ENCODE assay signal across 8 mouse cellular contexts in the genomic region with DNA sequence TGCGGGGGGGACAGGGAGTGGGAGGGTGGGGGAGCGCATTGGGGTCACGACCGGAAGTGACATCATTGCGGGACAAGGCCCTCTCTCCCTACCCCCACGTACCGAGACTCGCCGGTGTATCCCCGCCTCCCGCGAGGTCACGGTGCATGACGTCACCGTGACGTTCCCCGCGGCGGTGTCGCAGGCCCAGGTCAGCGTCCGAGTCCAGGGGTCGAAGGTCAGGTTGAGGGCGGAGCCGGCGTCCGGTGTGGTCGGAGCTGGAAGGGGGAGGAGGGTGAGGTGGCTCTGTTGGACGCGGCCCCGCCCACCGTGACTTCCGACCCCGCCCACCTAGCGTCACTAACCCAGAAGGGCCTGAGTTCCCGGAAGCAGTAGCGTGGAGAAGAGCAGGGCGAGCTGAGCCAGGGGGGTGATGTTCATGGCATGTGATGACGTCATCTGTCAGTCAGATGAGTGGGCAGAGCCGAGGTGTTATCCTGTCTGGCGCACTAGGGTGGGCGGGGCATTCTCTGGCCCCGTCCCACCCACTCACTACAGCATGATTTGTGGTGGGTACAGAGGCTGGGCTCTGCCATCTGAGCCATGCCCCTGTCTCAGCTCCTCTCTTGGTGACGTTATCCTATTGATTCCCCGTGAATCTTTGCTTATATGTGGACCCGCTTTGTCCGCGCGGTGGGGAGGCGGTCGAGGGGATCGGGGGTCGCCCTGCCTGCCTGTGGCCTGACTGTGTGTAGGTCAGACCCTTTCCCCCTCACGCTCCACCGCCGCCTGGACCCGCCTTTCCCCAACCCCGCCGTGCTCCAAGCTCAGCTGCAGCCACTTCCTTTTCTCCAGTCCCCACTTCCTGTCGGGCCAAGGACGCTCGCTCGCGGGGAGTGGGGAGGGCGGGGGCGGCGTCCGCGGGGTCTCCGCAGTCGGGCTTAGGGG. TPM values are rescaled to one million over a fixed set of nuclear protein-coding genes. Genes with fewer than 3 reads are reported as not detected.
A peak's percentile ranks its signal among the peaks of the same experiment; 100 is the strongest.
DNase-seq lines count a peak whose midpoint lies in the region; ATAC-seq and TF ChIP-seq lines count a peak whose summit lies in the region.

No protein-coding gene starts in this region.

- DNase-seq in ES-CJ7 (ENCODE audit: low read depth, low spot score), result peak; percentile 93
- DNase-seq in cerebellum, adult 8-10 months, result peak; percentile 80
- peak; percentile 87 to 93 for DNase-seq in layer of hippocampus, adult 8-10 months (ENCODE audit: low spot score in 2 of 2)
- peak; percentile 87 for DNase-seq in ovary, adult 18-20 months (ENCODE audit: low spot score)
- peak; percentile 82 for DNase-seq in thymus, adult 2 months

- no peaks in the 10 kb centered on the region for H3K9me3 ChIP-seq in lung, embryonic 15.5 days

- H3K4me2 ChIP-seq in lung, embryonic 15.5 days, result peak overlapping the region; percentile 75

- no peak for TF ChIP-seq POLR2A in thymus, adult 2 months (IDR thresholded peaks at IDR 0.05; ENCODE audit: control insufficient read depth, extremely low read depth, insufficient read depth, low read length, poor library complexity)

- no peak overlapping the region; the same call in 1 of the 2 replicates for H3K9ac ChIP-seq in lung, embryonic 15.5 days

- H3K4me1 ChIP-seq in lung, embryonic 15.5 days, result peaks cover 9% of the 10 kb centered on the region
- H3K4me1 ChIP-seq in thymus, adult 2 months (replicated peaks; ENCODE audit: control insufficient read depth, insufficient read depth, low read length), result peaks cover 8% of the 10 kb centered on the region

- H3K27ac ChIP-seq in lung, embryonic 15.5 days, result peak overlapping the region; percentile 92
- no peak overlapping the region for H3K27ac ChIP-seq in thymus, adult 2 months (ENCODE audit: control insufficient read depth, insufficient read depth, low read length)

- no peak for TF ChIP-seq CTCF in thymus, adult 2 months (IDR thresholded peaks at IDR 0.05; ENCODE audit: borderline replicate concordance, control insufficient read depth, extremely low read depth, insufficient read depth, low read length, poor library complexity)

- no peaks in the 10 kb centered on the region for H3K36me3 ChIP-seq in lung, embryonic 15.5 days
- H3K36me3 ChIP-seq in thymus, adult 2 months (ENCODE audit: control insufficient read depth, insufficient read depth, low read length), result no peaks in the 10 kb centered on the region

- ATAC-seq in frontal cortex, adult (ENCODE audit: low TSS enrichment), result peak; percentile 78
- ATAC-seq in hematopoietic stem cell, adult 5-6 weeks (replicated peaks in 1 of 2; ENCODE audit: insufficient read depth in 1 of 2, low FRiP score in 2 of 2, low TSS enrichment in 1 of 2, low read depth in 1 of 2, poor library complexity in 2 of 2, severe bottlenecking in 2 of 2), result peak; percentile 65 to 85
- ATAC-seq in lung, embryonic 15.5 days (ENCODE audit: borderline replicate concordance, extremely low read depth, low FRiP score, low TSS enrichment), result peak; percentile 87

- peak overlapping the region; percentile 64 for H3K4me3 ChIP-seq in lung, embryonic 15.5 days
- H3K4me3 ChIP-seq in thymus, adult 2 months (ENCODE audit: control insufficient read depth, insufficient read depth, low read length), result peak overlapping the region; percentile 55

- no peaks in the 10 kb centered on the region for H3K27me3 ChIP-seq in lung, embryonic 15.5 days
- H3K27me3 ChIP-seq in thymus, adult 2 months (ENCODE audit: control insufficient read depth, insufficient read depth, low read length), result no peaks in the 10 kb centered on the region

- WGBS in lung, embryonic 15.5 days, result 3% methylated on average over 71 of the region's 71 CpGs
- WGBS in thymus, adult 2 months, result under 1% methylated on average over 71 of the region's 71 CpGs

RNA-seq across cellular contexts. Expression of gene Csf2ra, which starts 1.0 kb away (rescaled TPM):
- total RNA-seq in hematopoietic stem cell, adult 5-6 weeks (2017), result 19.8 and 28.6 TPM in 2 replicates
- 10 to 100 TPM; 38.8 to 50.3 (median 43.9) TPM for total RNA-seq in layer of hippocampus, adult 8-10 months (2022)
- 26.8 and 32.5 TPM in 2 replicates for polyA plus RNA-seq in lung, embryonic 15.5 days (2015; fragmentation: Nextera tagmentation; extraction: Ambion mirVana)
- 211 and 216 TPM in 2 replicates for polyA plus RNA-seq in thymus, adult 2 months (2012; rRNA removed)

RNA-seq across cellular contexts. Expression of gene Gm6020, which starts 43.5 kb away (rescaled TPM):
- not detected in 2 replicates for total RNA-seq in hematopoietic stem cell, adult 5-6 weeks (2017)
- total RNA-seq in layer of hippocampus, adult 8-10 months (2022), result not detected
- polyA plus RNA-seq in lung, embryonic 15.5 days (2015; fragmentation: Nextera tagmentation; extraction: Ambion mirVana), result not detected in 2 replicates
- not detected in 2 replicates for polyA plus RNA-seq in thymus, adult 2 months (2012; rRNA removed)

RNA-seq across cellular contexts. Expression of gene Gm7102, which starts 51.1 kb away (rescaled TPM):
- total RNA-seq in hematopoietic stem cell, adult 5-6 weeks (2017), result 0.31 and 0.94 TPM in 2 replicates
- not detected for total RNA-seq in layer of hippocampus, adult 8-10 months (2022)
- 0.14 and 0.15 TPM in 2 replicates for polyA plus RNA-seq in lung, embryonic 15.5 days (2015; fragmentation: Nextera tagmentation; extraction: Ambion mirVana)
- polyA plus RNA-seq in thymus, adult 2 months (2012; rRNA removed), result not detected in 2 replicates
